Mouse (Mus musculus): ENCODE results near the gene Adgrg1. TPM values are rescaled to one million over a fixed set of nuclear protein-coding genes. Genes with fewer than 3 reads are reported as not detected.

The Adgrg1 gene
- total RNA-seq, 2 experiments from 2014 or later, result 22.7 to 25.6 TPM

DNA sequence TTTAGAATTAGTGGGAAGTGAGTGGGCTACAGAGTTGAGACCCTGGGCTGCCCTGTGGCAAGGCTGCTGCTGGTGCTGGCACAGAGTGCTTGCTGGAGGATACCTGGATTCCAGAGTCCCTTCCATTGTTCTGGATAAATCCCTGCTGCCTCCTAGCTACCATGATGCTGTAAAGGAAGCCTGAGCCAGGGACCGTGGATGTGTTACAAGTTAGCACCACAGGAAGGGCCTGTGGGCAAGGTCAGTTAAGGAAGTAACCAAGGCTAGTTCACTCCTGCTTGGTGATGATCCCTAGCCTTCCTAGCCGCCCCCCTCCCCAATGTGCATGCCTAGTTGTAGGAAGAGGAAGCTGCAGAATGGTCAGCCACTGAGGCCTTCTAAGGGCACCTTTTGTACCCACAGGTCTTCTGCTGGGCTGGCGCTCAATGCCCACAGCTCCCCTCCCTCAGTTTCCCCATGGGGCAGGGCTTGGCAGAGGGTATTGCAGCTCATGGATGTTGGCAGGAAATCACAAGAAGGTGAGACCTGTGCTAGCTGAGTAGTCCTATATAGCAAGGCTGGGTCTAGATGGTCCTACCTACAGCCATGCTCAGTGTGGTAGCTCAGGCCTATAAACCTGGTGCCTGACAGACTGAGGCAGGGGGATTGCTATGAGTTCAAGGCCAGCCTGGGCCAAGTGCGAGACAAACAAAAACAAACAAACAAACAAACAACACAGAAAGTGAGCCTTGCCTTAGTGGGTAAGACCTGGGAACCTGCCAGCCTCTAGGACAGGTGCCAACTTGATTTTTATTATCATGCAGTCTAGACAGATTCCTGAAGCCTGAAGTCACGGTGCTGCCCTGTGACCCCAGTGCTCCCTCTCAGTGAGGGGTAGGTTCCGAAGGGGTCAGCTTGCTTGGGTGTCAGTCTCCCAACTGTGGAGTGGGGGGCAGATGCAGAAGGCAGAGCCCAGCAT lies 22.6 kb downstream of the Adgrg1 start:
- peak; percentile 54 for DNase-seq

DNA sequence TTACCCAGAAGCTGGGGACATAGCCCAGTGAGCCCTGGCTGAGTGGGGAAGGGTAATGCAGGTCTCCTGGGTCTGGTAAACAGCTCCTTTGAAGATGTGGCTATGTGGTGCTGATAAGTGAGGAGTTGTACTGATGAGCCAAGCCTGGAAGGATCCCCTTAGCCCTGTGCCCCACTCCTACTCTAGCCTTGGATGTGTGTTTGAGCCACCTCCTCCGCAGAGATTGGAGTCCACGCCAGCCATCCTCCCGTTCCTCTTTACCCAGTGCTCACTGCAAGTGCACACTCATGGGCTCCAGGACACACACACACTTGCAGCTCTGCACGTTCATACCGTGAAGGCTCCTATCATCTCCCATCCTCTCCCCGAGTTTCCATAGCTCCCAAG lies 23.3 kb downstream of the Adgrg1 start:
- no peak for DNase-seq

DNA sequence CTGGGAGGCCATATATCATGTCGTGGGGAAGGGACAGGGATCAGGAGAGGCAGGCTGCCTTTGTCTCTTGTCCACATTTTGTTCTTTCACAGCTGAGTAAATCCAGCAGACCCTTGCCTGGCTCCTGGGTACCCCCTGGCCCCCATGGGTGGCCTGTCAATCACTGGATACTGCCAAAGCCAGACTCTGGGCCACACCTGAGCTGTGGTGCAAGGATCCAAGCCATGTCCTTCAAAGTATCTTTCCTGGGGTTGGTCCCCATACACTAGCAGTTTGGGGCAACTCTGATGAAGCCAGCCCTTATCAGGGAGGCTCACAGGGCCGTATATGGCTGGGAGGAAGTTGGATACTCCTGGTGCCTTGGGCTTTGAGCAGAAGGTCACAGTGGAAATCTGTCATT lies 23.9 kb downstream of the Adgrg1 start:
- DNase-seq, result no peak

DNA sequence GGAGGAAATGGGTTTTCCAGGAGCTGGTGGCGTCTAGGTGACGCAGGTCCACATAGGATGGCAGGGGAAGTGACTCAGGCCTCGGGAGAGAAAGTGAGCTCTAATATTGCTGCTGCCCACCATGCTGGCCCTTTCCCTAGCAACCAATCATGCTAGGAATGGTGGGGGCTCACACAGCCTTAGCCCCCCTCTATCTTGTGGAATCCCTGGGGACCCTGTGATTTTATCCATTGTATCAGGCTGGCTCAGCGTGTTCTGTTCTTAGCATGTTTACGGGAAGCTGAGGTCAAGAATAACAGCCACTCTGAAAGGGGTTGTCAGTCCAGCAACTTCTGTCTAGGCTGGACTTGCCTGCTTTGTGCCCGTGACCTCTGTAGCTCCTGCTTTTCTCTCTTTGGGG lies 24.5 kb downstream of the Adgrg1 start:
- peak; percentile 41 for DNase-seq

DNA sequence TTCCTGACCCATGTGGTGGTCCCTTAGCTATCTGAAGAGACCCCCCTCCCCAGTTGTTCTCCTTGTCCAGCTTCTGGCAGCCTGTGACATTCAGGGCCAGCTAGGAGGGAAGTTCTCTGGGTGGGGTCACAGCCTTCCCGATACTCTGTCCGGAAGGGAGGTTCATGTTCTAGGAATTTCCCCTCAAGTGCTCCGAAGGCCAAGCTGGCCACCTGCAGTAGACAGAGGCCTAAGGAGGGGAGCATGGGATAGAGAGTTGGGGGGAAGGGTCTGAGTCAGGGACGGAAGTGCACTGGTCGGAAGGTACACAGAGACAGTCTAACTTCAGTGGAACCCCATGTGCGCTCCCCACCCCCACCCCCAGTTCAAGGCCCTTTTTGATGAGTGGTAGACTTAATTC lies 25.4 kb downstream of the Adgrg1 start:
- peak; percentile 51 for DNase-seq

DNA sequence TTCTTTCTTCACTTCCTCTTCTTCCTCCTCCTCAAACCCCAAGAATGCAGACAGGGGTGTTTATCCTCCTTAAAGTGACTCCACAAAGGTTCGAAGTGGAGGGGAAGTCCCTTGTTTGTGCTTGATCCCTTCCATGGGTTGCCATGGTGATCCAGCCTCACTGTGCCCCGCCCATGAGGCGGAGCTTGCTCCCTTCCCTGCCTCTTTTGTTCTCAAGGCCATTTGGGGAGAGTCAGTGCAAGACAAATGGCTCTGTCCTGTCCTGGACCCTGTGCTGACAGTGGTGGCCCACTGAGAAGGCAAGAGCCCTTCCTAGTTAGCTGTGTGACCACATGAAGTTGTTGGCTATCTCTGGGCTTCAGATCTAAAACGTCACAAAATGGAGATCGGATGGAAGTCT lies 26.1 kb downstream of the Adgrg1 start:
- DNase-seq, result peak; percentile 71

DNA sequence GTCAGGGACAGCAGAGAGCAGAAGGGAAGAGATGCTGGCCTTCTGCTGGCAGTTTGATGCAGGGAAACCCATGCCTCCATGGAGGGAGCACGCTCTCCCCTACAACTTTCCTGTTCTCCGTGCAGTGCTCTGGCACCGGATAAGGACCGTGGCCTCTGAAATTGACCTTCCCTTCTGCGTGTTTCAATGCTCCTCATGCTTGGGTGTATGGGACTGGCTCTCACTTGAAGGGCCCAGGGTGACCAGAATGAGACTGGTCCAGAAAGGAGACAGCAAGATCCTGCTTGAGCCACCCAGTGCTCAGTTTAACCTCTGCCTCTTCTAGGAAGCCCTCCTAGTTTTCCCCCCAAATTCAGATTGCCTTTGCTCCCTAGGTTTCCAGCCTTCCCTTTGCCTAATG lies 26.6 kb downstream of the Adgrg1 start:
- DNase-seq, result no peak

DNA sequence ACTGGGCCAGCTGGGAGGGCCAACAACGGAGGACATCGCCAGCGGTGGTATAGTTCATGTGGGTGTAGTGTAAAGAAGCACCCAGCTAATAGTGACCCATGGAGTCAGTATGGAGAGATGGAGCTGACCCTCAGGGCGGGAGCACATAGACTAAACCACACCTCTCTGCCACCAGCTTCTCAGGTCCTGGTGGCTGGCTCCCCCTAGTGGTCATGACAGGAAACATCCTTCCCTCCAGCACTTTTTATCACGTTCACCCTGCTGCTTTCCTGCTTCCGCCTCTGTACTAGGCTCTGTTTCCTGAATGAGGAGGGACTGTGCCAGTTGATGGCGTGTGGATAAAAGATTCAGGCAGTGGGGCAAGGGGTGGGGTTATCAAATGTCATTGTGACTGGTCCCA lies 27.1 kb downstream of the Adgrg1 start:
- DNase-seq, result peak; percentile 87

DNA sequence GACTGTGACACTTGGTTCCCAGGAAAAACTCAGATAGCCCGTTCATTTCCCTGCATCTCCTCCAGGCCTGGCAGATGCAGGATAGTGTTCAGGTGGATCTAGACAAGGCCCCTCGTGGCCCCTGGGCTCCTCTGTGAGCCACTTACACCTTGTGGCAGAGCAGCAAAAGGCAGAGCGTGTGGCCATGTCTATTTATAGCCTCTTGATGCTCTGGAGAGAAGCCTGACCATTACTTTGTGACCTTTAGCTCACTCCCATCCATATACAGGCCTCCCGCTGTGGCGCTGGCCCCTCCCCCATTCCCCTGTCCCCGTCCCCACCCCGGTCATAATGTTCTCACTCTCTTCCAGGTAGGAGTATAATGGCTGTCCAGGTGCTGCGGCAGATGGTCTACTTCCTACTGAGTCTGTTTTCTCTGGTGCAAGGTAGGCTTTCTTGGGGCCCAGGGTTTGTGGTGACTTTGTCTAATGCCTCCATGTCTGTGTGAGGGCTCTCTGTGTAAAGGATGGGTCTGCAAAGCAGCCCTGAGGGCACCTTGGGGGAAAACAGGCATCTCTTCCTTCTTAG lies 27.6 kb downstream of the Adgrg1 start:
- DNase-seq, result peak; percentile 36

DNA sequence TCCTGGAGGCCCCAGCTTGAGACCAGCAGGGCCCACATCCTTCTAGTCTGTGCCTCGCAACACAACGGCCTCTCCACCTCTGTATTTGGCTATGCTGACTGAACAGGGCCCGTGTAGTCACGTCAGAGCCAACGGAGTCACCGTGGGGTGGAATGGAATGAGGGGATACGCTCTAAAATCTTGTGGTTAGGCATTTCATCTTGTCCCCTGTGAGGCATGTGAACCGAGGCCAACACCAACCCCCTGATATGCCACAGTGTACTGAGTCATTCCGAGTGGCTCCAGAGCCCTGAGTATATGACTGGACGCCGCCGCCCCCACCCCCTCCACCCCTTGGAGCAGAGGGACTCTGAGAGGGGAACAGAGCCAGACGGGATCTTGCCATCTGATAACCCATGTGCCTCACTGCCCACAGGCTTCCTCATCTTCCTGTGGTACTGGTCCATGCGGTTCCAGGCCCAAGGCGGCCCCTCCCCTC lies 37.9 kb downstream of the Adgrg1 start:
- DNase-seq, result no peak

DNA sequence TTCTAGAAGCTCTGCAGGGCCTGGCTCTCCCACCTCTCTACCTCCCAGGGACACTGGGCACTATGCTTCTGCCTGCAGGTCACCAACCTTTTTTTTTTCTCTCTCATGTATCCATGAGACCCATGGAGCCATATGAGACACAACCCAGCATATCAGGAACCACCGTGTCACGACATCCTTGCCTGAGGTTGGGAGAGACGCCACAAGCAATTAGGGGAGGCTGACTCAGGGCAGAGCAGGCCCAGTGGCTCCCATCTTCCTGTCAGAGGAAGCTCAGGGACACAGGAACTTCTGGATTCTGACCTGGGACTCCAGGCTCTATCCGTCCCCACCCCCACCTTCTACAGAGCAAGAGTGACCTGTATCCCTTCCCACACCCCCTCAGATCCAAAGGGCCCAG lies 41.3 kb downstream of the Adgrg1 start:
- DNase-seq, result no peak

DNA sequence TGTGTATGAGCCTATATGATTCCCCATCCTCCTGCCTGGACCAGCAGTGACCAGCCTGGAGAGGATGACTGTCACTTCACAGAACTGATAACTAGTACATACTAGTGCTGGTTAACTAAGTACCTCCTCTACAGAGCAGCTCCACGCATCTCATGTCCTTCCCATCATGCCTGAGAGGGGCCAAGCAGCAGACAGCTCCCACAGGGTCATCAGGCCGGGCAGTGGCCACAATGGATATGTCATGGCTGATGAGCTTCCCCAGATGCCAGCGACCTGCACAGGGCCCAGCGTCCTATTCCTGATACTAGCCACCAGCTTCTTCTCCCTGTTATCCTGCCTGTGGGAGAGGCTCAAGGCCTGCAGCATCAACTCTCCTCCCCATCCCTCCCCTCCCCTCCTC lies 42.1 kb downstream of the Adgrg1 start:
- no peak for DNase-seq

DNA sequence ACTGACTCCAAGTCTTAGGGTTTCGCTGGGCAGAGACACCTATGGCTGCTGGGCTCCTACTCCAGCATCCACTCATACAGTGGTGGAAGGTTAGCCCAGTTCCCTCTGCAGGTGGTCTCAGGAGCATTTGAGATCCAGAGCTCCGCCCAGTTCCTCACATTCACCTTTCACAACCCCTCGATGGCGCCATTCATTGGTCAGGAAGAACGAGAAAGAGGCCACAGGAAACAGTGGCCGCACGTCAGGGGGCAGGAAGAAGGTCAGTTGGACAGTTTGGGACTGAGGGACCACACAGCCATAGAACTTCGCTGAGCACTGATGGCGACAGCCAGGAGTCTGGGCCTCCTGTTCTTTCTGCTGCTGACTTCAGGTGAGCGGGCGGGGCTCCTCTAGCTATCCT lies 42.9 kb downstream of the Adgrg1 start, which contains the start of gene Adgrg3:
Adgrg3 (plus strand) TSS at position 242 of the 400 bp plus-strand sequence.
- no peak for DNase-seq

DNA sequence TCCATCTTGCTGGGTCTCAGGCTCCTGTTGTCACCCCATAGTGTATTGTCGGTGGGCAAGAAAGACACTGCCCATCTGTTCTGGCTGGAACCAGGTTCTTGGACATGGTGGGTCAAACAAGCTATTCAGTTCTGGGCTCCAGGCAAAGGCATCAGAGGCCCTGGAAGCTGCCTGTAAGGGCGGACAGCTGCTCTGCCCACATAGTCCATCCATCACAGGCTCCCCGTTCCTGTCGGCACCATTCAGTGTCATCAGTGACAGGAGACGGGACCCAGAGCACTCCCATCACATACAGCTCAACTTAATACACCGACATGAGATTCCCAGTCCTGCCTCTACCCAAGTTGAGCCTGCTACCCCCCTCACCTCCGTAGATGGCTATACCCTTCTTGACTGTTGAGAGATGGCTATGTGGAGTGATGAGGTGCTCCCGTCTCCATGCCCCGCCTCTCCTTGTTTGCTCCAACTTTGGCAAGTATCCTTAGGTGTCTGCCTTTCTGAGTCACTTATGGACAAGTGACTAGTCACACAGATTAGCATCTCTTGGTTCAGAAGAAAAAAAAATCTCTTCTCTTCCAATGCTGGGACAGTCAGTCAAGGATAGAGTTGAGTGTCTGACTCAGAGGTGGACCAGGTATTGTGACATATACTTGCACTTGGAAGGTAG lies 43.6 kb downstream of the Adgrg1 start:
- no peak for DNase-seq

DNA sequence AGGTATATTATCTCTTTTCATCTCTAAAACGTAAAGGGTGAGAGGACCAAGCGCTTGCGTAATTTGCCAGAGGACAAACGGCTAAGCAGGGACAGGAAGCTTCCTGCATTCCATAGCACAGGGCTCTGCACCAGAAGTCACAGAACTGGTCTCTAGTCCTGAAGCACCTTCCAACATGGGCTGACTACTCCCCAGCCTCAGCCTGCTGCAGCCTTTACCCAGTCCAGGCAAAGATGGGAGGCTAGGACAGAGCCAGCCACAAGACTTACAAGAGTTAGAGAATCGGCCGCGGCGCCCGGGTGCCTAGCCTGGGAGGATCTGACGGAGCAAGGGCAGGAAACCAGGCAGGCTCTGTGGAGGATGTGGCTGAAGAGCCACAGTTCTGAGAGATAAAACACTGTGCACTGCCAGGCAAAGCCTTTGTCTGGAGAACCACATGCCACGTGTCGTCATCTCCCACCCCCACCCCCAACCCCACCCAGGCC lies 45.8 kb downstream of the Adgrg1 start:
- peak; percentile 35 for DNase-seq

DNA sequence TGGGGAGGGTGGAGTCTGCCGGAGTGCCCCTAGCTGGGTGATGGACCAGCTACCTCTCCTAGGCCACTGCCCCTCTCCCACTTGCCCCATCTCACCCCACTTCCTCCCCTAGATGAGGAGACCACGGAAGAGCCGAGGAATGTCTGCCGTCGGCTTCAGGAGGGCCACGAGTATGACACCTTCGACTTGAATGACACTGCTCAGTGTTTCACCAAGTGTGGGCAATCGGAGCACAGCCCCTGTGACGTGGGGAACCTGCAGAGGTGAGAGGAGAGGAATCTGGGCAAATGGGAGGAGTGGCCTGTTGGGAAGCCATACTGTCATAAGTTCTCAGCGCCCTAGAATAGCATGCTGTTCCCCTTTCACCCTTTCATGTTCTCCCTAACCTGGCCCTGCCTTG lies 46.3 kb downstream of the Adgrg1 start:
- no peak for DNase-seq

DNA sequence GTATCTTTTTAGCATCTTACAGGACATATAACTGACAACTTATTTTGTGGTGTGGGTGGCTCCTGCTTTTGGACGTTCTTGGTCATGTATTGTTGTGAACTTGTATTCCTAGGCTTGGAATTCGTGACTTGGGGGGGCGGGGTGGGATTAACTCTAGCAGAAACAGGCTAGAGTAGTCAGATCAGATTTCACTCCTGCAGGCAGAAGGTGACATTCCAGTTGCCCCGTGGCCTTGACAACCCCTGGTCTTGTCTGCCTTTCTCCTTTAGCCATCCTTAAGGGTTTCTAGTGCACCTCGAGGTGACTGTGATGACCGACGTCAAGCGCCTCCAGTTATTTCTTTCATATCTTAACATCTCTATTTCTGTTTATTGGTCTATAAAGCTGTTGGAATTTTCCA lies 48.6 kb downstream of the Adgrg1 start:
- no peak for DNase-seq

DNA sequence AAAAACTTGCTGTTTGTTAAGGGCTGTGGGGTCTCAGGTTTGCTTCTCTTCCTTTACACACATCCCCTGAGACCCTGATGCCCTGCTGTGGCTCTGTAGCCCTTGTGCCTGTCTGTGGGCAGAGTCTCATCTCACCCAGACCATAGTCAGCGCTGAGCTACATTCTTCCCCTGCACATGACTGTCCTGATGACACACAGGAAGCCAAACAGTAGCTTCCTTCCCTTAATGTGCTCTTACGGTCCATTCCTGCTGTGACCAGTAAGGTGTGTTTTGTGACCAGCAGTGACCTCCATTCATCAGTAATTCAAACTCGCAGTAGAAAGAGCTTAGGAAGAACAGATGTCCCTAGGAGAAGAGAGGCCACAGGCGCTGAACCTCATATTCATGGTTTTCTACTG lies 49.8 kb downstream of the Adgrg1 start:
- no peak for DNase-seq

DNA sequence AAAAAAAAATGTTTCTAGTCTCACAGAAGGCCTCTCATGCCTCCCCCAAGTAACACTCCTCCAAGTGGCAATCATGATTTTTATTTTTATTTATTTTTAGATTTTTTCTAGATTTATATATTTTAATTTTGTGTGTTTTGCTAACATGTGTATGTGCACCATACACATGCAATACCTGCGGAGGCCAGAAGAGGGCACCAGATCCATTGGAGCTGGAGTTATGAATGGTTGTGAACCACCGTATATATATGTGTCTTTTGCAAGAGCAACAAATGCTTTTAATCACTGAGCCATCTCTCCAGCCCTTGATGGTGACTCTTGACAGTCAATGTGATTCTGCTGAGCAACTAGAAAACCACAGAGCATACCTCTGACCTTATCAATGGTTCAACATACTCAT lies 50.9 kb downstream of the Adgrg1 start:
- peak; percentile 39 for DNase-seq

DNA sequence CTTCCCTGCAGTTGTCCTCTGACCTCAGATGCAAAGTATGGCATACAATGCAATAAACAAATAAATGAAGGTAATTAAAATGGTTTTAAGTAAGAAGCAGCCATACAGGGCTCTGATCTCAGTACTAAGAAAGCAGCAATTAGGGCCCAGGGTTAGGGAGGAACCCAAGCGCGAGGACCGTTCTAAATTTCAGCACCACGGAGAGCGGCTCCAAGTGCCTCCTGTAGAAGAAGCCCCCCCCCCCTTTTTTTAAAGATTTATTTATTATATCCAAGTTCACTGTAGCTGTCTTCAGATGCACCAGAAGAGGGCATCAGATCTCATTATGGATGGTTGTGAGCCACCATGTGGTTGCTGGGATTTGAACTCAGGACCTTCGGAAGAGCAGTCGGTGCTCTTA lies 53.8 kb downstream of the Adgrg1 start:
- DNase-seq, result peak; percentile 41

DNA sequence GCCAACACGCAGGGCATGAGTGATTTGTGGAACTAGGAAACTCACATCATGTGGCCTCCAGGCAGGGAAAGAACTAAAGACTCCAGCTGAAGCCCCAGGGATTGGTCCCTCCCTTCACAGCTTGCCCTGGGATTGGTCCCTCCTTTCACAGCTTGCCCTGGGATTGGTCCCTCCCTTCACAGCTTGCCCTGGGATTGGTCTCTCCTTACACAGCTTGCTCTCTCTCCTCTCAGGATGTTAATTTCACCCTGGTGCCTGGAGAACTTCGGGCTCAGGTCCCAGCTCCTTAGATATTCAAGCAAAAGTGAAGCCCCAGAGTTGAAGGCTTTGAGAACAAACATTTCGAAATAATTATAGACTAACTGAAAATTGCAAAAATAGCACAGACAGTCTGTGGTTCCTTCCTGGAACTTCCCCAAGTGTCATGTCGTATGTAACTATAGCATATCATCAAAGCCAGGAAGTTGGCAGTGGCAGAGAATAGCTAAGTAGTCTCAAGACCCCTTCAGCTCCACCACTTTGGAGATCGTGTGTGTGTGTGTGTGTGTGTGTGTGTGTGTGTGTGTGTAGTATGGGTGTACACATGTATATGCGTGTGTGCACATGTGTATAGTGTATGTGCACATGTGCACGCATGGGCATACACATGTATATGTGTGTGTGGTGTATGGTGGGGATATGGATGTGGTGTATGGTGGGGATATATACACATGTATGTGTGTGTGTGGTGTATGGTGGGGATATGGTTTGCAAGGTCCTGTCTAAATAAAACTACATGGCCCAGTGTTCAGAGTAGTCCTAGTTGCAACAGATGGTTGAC lies 62.8 kb downstream of the Adgrg1 start:
- DNase-seq, result peak; percentile 46

Measured in heart, postnatal 4 days (tissue).